Mouse (Mus musculus) hindbrain, embryonic 14.5 days (tissue): Measurements from ENCODE around the gene D630003M21Rik. TPM values are rescaled to one million over a fixed set of nuclear protein-coding genes. Genes with fewer than 3 reads are reported as not detected.
A peak's percentile ranks its signal among the peaks of the same experiment; 100 is the strongest.

Experiments used
- ATAC-seq: fragments of 200-750 bp; cut with Nextera tagmentation; 2 replicates; pipeline ENCODE4 v1.8.0; 2017; ENCODE audit warnings: moderate number of reproducible peaks, mild to moderate bottlenecking, moderate TSS enrichment, moderate library complexity; ENCODE audit not compliant: low FRiP score
- DNase-seq: peaks from one replicate; pipeline ENCODE4 v3.0.0-alpha.2; 2015; ENCODE audit warnings: low spot score
- H3K27ac ChIP-seq: fragments of 300-500 bp; sonication (generic); 2 replicates; pipeline ENCODE4 v1.5.1; 2014; ENCODE audit warnings: mild to moderate bottlenecking, moderate library complexity
- H3K27me3 ChIP-seq: fragments of 300-500 bp; sonication (generic); 2 replicates; pipeline ENCODE4 v1.6.1; 2014; ENCODE audit warnings: mild to moderate bottlenecking, low read length, mixed read lengths; ENCODE audit not compliant: control insufficient read depth, insufficient read depth
- H3K36me3 ChIP-seq: fragments of 300-500 bp; sonication (generic); replicated peaks from 2 replicates; pipeline ENCODE4 v1.6.1; 2014; ENCODE audit not compliant: control insufficient read depth, insufficient read depth
- H3K4me1 ChIP-seq: fragments of 300-500 bp; sonication (generic); replicated peaks from 2 replicates; pipeline ENCODE4 v1.6.1; 2014; ENCODE audit warnings: antibody characterized with exemption, low read length, mixed read lengths; ENCODE audit not compliant: control insufficient read depth, insufficient read depth
- H3K4me2 ChIP-seq: fragments of 300-500 bp; sonication (generic); replicated peaks from 2 replicates; pipeline ENCODE4 v1.6.1; 2014; ENCODE audit warnings: mild to moderate bottlenecking, moderate library complexity
- H3K4me3 ChIP-seq: fragments of 300-500 bp; sonication (generic); replicated peaks from 2 replicates; pipeline ENCODE4 v1.5.1; 2014; ENCODE audit warnings: mild to moderate bottlenecking, low read length
- H3K9ac ChIP-seq: fragments of 300-500 bp; sonication (generic); 2 replicates; pipeline ENCODE4 v1.6.1; 2014
- H3K9me3 ChIP-seq: fragments of 300-500 bp; sonication (generic); 2 replicates; pipeline ENCODE4 v1.6.1; 2016; ENCODE audit warnings: low read length; ENCODE audit not compliant: control insufficient read depth
- WGBS: fragments of 180-500 bp; shearing (Covaris S2); extraction: QIAGEN DNeasy Blood & Tissue Kit; methylation state at CpG from one replicate; pipeline ENCODE4 v1.1.7; 2014; 5-methylcytosine and 5-hydroxymethylcytosine counted together
- polyA plus RNA-seq: library from polyadenylated mRNA; unstranded; fragments of >200 nt; fragmentation: Nextera tagmentation; extraction: Ambion mirVana; gene quantifications from 2 replicates; pipeline ENCODE4 v1.2.1, GENCODE M21; 2014

The D630003M21Rik gene
- polyA plus RNA-seq, 1 experiment from 2014 or later, result 1.6 TPM

DNA sequence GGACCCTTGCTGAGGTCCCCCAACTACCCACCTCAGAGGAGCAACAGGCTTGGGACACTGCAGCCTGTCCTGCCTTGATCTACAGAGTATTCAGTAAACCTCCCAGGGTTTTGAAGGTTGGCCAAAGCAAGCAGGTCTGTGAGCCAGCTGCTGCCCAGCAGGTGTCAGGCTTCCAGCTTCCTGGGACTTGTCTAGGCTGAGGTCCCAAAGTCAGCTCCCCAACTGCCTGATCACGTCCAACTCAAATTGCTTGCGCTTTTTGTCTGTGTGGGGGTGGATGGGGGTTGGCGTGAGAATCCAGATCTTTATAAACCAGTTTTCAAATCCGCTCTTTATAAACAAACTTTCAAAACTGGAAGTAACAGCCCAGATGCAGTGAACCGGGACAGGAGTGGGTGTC, 3.7 kb downstream of the D630003M21Rik start:
- Histone ChIP-seq H3K4me3 (no peak overlapping the region), H3K27ac (no peak overlapping the region), H3K4me2 (no peak overlapping the region), H3K9me3 (no peaks in the 10 kb centered on the region), H3K36me3 (no peaks in the 10 kb centered on the region), H3K9ac (no peak overlapping the region), H3K4me1 (peaks cover 9% of the 10 kb centered on the region), H3K27me3 (no peaks in the 10 kb centered on the region)
- ATAC-seq, result no peak
- DNase-seq, result no peak
- 75% methylated on average over 5 of the region's 5 CpGs for WGBS

DNA sequence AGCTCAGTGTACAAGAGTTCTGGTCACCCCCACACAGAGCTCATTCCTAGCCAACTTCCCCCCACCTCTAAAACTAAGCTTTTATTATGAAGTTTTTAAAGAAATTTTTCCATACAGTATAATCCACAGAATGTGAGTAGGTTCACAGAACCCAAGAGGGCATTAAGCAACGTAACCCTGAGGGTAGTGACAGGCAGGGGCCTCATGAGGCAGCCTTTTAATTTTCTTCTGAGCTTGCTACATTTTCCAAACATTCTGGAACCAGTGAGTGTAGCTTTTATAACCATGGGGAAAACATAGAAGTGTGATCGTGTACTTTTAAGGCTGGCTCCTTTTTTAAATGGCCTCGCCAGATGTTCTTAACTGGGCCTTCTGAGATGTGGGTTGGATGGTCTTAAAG, 5.5 kb downstream of the D630003M21Rik start:
- ATAC-seq (no peak), DNase-seq (no peak)
- H3K4me2 ChIP-seq, result no peak overlapping the region
- H3K9me3 ChIP-seq, result no peaks in the 10 kb centered on the region
- no peak overlapping the region for H3K9ac ChIP-seq
- H3K27ac ChIP-seq, result no peak overlapping the region
- no peaks in the 10 kb centered on the region for H3K36me3 ChIP-seq
- H3K27me3 ChIP-seq, result no peaks in the 10 kb centered on the region
- WGBS, result 82% methylated on average over 3 of the region's 3 CpGs
- no peak overlapping the region for H3K4me3 ChIP-seq
- H3K4me1 ChIP-seq, result no peaks in the 10 kb centered on the region

DNA sequence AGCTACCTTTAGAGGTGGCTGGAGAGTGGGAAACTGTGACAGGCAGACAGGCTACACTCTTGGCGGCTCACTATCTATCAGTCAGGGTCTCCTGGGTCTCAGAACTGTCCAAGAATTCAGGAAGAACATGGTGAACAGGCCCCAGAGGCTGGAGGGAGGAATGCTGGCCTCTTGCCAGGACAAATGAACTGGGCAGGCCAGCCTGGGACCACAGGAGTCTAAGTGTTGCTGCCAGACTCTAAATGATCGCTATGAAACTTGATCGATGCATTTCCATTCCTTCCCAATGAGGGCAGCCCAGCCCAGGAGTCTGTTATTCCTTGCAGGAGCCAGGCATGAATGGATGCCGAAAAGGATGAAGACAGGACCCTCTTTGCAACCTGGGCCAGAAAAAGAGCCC, 6.4 kb downstream of the D630003M21Rik start:
- WGBS, result 50% methylated on average over 4 of the region's 4 CpGs
- no peaks in the 10 kb centered on the region for H3K9me3 ChIP-seq
- H3K27ac ChIP-seq, result no peak overlapping the region
- DNase-seq, result peak; percentile 39
- H3K4me1 ChIP-seq, result no peaks in the 10 kb centered on the region
- no peak overlapping the region for H3K9ac ChIP-seq
- no peaks in the 10 kb centered on the region for H3K27me3 ChIP-seq
- no peak for ATAC-seq
- no peak overlapping the region for H3K4me2 ChIP-seq
- H3K36me3 ChIP-seq, result no peaks in the 10 kb centered on the region
- H3K4me3 ChIP-seq, result no peak overlapping the region

DNA sequence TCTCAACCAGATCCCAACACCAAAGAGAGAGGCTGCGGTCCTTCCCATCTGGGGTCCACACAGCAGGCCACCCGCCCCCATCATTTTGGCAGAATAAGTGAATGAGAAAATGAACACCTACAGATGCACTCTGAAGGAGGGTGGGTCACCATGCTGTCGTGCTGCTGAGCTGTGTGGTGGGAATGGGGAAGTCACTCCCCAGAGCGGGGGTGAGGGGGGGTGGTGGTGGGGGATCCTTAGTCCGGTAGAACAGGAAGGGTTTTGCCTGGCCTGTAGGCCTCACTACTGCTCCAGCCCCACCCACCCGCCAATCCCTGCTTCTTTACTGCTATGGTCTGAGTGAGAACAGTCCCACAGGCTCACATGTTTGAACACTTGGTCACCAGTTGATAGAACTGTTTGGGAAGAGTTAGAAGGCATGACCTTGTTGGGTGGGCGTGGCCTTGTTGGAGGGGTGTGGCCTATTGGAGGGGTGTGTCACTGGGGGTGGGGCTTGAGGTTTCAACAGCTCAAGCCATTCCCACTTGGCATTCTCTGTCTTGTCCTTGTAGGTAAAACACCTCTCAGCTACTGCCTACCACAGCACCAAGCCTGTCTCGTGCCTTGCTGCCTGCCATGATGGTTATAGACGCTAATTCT, 7.5 kb downstream of the D630003M21Rik start:
- no peak overlapping the region for H3K9ac ChIP-seq
- H3K4me3 ChIP-seq, result no peak overlapping the region
- no peak overlapping the region for H3K27ac ChIP-seq
- ATAC-seq (no peak), DNase-seq (no peak)
- no peaks in the 10 kb centered on the region for H3K36me3 ChIP-seq
- H3K4me1 ChIP-seq, result no peaks in the 10 kb centered on the region
- WGBS, result 93% methylated on average over 9 of the region's 9 CpGs
- H3K27me3 ChIP-seq, result no peaks in the 10 kb centered on the region
- no peaks in the 10 kb centered on the region for H3K9me3 ChIP-seq
- no peak overlapping the region for H3K4me2 ChIP-seq

DNA sequence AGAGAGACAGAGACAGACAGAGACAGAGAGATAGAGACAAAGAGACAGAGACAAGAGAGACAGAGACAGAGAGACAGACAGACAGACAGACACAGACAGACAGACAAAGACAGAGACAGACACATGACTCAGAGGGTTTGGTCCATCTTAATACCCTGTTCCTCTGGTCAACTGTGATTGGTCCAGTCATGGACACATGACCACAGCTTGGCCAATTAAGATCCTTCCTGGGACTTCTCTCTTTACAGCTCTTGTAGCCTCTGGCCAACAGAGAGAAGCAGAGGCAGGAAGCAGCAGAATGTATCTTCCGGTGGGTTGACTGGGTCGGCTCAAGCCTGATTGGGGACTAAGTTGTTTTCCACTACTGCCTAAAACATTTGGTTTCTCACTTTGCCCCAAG, 9.5 kb downstream of the D630003M21Rik start:
- Histone ChIP-seq H3K9me3 (no peaks in the 10 kb centered on the region), H3K9ac (no peak overlapping the region), H3K27me3 (no peaks in the 10 kb centered on the region), H3K36me3 (no peaks in the 10 kb centered on the region), H3K4me3 (no peak overlapping the region), H3K4me2 (no peak overlapping the region), H3K27ac (no peak overlapping the region), H3K4me1 (no peaks in the 10 kb centered on the region)
- no peak for DNase-seq
- 94% methylated on average over 2 of the region's 2 CpGs for WGBS
- ATAC-seq, result no peak

DNA sequence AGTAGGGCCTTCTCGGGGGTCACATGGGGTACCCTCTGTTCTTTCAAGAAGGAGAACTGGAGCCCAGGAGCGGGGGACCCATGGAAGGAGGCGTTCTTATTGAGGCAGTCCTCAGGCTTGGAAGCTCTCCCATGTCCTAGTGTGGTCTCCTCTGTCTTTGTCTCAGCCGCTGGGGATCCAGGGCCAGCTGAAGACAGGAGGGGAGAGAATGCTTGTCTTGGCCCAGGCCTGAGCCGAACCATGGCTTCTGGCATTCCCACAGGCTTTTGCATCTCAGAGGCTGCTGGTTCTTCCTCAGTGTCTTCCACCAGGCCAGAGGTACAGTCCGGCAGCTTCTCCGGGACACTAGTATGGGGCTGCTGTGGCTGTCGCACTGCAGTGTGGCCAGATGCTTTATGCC, 12.5 kb downstream of the D630003M21Rik start:
- H3K4me2 ChIP-seq, result no peak overlapping the region
- H3K27me3 ChIP-seq, result no peaks in the 10 kb centered on the region
- H3K9me3 ChIP-seq, result no peaks in the 10 kb centered on the region
- no peaks in the 10 kb centered on the region for H3K4me1 ChIP-seq
- DNase-seq, result no peak
- ATAC-seq, result no peak
- H3K27ac ChIP-seq, result no peak overlapping the region
- no peaks in the 10 kb centered on the region for H3K36me3 ChIP-seq
- no peak overlapping the region for H3K9ac ChIP-seq
- no peak overlapping the region for H3K4me3 ChIP-seq
- WGBS, result 86% methylated on average over 8 of the region's 8 CpGs

DNA sequence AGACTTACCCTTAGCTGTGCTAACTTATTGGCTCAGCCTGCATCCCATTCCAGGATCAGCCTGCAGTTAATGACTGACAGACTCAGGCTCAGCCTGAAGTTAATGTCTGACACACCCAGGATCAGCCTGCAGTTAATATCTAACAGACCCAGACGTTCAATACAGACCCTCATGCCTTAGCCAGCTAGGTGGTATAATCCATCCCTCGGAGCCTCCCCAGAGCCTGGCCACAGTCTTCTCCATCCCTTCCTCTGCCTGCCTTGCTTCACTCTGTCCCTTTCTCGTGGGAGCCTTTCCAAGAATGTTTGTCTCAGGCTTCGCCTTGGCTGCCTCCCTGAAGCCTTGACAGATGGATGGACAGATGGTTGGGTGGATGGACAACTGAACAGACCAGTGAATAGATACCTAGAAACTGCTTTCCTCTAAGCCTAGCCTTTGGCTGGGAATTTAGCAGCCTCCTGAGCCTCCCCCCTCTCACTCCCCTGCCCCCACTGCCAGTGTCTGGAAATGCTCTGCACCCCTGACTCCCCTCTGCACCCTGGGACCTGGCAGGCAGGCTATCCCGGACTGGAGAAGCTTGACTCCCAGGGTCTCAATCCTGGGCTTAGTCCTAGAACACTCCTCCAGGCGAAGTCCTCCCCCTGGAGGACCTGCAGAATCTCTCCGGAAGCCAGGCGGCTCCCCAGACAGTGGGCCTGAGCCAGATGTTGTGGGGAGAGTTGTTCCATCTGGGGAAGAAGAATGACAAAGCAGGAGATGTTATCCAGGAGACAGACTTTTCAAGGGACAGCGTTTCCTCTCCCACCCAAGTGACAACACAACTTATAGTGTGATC, 13.5 kb downstream of the D630003M21Rik start:
- no peak overlapping the region for H3K4me3 ChIP-seq
- H3K36me3 ChIP-seq, result no peaks in the 10 kb centered on the region
- H3K27me3 ChIP-seq, result 0 out of 2 replicates have a peak, but pooled peaks cover 1% of the 10 kb centered on the region
- H3K9ac ChIP-seq, result no peak overlapping the region
- no peak overlapping the region for H3K4me2 ChIP-seq
- no peaks in the 10 kb centered on the region for H3K4me1 ChIP-seq
- no peaks in the 10 kb centered on the region for H3K9me3 ChIP-seq
- H3K27ac ChIP-seq, result no peak overlapping the region
- 49% methylated on average over 9 of the region's 9 CpGs for WGBS
- no peak for ATAC-seq
- no peak for DNase-seq

DNA sequence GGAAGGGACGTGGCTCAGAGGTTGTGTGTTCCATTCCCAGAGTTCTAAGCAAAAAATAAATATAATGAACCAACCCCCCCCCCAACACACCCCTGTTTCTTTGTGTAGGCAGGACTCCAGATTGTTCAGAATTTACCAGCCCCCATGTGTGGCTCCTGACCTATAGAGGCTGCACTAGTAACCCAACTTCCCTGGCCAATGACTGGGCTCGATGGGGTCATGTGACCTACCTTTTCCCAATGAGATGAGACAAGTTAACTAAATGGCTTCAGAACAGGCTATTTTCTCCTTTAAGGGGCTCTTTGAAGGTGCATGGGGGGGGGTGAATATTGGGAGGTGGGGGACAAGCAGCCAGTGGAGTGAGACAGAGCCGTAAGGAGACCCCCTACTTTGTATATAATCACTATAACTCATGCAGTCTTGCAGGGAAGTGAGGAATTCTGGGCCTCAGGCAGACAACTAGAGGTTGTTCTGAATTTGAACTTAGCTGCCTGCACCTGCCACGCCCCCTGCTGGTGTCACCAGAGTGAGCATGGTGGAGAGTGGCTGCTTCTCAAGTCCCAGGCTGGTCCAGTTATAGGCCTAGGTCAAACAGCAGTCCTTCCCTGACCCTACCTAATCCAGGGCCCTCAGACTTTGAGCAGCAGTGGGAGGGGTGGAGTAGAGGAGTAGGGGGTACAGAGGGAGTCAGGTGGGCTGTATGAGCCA, 17.1 kb downstream of the D630003M21Rik start:
- no peak overlapping the region for H3K4me3 ChIP-seq
- H3K9me3 ChIP-seq, result no peaks in the 10 kb centered on the region
- 62% methylated on average over 4 of the region's 4 CpGs for WGBS
- no peaks in the 10 kb centered on the region for H3K36me3 ChIP-seq
- H3K27ac ChIP-seq, result no peak overlapping the region
- DNase-seq (no peak), ATAC-seq (no peak)
- H3K27me3 ChIP-seq, result 0 out of 2 replicates have a peak, but pooled peaks cover 4% of the 10 kb centered on the region
- no peak overlapping the region for H3K9ac ChIP-seq
- H3K4me2 ChIP-seq, result no peak overlapping the region
- no peaks in the 10 kb centered on the region for H3K4me1 ChIP-seq

DNA sequence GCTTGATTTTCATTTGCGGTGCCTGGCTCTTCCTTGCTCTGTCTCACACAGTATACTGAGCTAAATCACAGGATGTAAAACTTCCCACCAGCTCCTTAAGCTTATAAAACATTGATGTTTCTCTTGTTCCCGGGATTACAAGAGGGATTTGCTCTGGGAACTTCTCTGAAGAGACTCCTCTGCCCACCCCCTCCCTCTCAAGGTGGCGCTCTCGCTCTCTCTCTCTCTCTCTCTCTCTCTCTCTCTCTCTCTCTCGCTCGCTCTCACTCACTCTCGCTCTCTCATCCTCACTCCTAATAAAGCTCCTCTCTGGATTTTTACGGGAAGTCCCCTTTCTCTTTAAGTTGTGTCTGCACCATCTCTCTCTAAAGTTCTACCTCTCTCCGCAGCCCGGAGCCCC, 18.1 kb downstream of the D630003M21Rik start:
- no peaks in the 10 kb centered on the region for H3K36me3 ChIP-seq
- H3K27me3 ChIP-seq, result 0 out of 2 replicates have a peak, but pooled peaks cover 4% of the 10 kb centered on the region
- no peak overlapping the region for H3K9ac ChIP-seq
- H3K27ac ChIP-seq, result no peak overlapping the region
- ATAC-seq (no peak), DNase-seq (no peak)
- H3K4me1 ChIP-seq, result no peaks in the 10 kb centered on the region
- no peak overlapping the region for H3K4me3 ChIP-seq
- no peaks in the 10 kb centered on the region for H3K9me3 ChIP-seq
- H3K4me2 ChIP-seq, result peak overlapping the region; percentile 4; the same call in 1 of the 2 replicates
- 29% methylated on average over 10 of the region's 10 CpGs for WGBS
